Mouse (Mus musculus) left cerebral cortex, adult 18-20 months (tissue): ENCODE measurements around the gene Guk1. TPM values are rescaled to one million over a fixed set of nuclear protein-coding genes. Genes with fewer than 3 reads are reported as not detected.
"Not testable (repeated sequence)": the region's sequence is repeated elsewhere in the genome, so short reads cannot be mapped to it uniquely, and the experiment has no call there.

Source experiments
- DNase-seq, 2 experiments: peaks; one replicate each; pipeline ENCODE4 v3.0.0; 2021 to 2022; ENCODE audit warnings: low spot score in 2 of 2, mixed read lengths in 1 of 2
- total RNA-seq, 2 experiments: library from RNA; stranded (reverse); gene quantifications; 2 replicates each; pipeline ENCODE4 v1.2.3; 2021

Gene Guk1
- total RNA-seq, 2 experiments from 2014 or later, result 144 TPM

GRCm38 (mm10) chr11:59212320-59212719, 20.3 kb upstream of the Guk1 start:
- DNase-seq, result not testable (repeated sequence)

DNA sequence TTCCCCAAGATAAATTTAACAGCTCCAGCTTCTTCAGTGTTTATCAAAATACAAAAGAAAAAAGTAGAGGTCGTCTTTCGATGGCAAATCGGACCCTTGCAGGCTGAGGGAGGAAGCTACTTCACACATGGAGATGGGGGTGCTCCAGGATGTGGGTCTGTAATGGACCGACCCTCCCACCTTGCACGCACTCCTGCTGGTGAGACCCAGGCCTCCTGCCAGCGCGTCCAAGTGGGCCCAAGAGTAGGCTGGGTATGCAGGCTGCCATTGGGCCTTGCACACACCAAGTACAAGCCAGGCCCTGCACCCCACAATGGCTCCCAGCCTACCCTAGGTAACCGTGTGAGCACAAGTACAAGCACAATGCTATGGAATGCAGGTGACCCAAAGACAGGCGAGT, 19.5 kb upstream of the Guk1 start:
- not testable (repeated sequence) for DNase-seq

GRCm38 (mm10) chr11:59210020-59210419, 18.0 kb upstream of the Guk1 start:
- DNase-seq, result no peak

GRCm38 (mm10) chr11:59209580-59209979, 17.6 kb upstream of the Guk1 start:
- DNase-seq, result no peak

DNA sequence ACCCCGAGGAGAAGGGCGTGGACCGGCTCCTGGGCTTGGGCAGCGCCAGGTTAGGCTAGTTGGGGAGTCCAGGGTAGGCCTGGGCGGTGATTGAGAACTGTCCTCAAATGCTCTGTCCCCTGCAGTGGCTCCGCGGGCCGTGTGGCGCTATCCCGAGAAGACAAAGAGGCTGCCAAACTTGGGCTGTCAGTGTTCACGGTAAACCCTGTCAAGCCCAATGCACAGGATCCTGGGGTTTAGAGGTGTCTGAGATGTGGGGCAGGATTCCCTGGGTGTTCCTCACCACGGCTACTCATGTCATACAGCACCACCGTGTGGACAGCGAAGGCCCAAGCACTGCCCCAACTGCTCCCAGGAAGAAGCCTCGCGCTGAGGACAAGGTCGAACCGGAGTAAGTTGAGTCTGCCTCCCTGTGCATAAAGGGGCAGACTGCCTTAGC, 17.0 kb upstream of the Guk1 start:
- peak; percentile 58 to 64 for DNase-seq

DNA sequence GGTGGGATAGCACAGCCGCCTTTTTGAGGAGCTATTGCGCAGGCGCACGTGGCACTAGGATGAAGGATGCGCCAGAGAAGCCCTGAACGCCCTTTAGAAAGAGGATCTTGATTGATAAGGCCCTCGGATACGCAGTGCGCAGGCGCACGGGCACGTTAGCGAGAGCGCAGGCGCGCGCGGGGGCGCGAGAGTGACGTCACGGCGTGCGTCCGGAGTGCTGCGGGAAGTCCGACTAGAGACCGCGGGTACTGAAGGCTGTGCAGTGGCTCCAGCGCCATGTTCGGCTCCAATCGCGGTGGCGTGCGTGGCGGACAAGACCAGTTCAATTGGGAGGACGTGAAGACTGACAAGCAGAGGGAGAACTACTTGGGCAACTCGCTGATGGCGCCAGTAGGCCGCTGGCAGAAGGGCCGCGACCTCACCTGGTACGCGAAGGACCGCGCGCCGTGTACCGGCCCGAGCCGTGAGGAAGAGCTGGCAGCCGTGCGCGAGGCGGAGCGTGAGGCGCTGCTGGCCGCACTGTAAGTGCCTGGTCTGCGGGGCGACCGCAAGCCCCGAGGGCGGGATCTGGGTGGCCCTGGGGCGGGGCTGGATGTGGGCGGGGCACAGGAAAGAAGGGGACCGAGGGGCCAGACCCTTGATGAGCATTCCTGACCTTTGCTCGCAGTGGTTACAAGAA, 16.3 kb upstream of the Guk1 start, which contains the start of gene 2310033P09Rik:
Gene 2310033P09Rik (plus strand): TSS at position 169 of the 679 bp plus-strand sequence.
- peak; percentile 92 to 95 for DNase-seq

GRCm38 (mm10) chr11:59202081-59202995, 10.3 kb upstream of the Guk1 start, which contains the start of gene Mrpl55:
Gene Mrpl55, plus strand, starts transcription at chr11:59202486.
- peak; percentile 92 to 97 for DNase-seq

DNA sequence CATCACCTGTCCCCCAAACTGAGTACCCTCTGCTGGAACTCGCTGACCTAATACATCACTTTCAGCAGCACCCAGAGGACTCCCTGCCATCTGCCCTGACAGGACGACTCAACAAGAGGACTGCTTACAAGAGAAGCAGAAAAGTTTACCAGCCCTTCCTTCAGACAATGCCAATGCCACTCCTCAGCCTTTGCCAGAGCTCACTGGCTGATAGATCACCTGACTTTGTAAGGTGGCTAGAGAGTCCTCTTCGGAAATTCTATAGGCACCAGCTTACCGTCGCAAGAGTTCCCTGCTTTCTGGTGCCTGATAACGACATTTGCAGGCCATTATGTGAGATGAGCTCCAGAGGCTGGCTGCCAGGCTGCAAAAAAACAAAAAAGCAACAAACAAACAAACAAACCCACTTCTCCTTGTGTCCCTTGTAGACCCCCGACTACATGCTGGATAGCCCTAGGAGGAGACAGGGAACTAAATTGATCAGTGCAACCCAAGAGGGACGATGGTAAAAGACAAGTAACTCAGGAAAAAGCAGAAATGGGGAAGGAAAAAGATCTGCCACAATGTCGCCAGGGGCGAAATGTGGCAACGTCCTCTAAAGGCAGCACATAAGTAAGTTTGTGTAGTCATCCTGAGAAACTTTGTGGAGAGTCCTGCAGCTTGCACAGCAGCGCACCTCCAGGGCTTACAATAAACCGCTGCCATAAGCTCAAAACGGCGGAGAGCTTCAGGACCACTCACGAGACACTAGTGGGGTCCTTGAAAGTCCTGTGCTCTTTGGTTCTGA, 9.4 kb upstream of the Guk1 start:
- no peak for DNase-seq

DNA sequence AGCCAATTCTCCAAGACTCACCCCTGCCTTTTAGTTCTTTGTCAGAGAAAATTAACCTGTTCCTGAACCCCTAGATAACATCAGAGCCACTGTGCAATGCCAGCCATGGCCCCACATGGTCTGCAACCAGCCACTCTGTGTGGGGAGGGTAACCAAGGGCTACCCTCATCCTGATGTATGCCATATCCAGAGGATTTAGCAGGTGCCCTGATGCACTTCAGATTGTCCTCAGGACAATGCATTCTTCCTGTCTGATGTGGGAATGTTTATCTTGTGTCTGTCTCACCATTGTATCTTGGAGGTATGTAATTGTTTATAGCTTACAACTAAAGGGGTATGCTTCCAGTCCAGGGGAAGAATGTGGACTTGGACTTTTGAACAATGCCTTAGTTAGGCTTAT, 4.2 kb upstream of the Guk1 start:
- DNase-seq, result no peak

DNA sequence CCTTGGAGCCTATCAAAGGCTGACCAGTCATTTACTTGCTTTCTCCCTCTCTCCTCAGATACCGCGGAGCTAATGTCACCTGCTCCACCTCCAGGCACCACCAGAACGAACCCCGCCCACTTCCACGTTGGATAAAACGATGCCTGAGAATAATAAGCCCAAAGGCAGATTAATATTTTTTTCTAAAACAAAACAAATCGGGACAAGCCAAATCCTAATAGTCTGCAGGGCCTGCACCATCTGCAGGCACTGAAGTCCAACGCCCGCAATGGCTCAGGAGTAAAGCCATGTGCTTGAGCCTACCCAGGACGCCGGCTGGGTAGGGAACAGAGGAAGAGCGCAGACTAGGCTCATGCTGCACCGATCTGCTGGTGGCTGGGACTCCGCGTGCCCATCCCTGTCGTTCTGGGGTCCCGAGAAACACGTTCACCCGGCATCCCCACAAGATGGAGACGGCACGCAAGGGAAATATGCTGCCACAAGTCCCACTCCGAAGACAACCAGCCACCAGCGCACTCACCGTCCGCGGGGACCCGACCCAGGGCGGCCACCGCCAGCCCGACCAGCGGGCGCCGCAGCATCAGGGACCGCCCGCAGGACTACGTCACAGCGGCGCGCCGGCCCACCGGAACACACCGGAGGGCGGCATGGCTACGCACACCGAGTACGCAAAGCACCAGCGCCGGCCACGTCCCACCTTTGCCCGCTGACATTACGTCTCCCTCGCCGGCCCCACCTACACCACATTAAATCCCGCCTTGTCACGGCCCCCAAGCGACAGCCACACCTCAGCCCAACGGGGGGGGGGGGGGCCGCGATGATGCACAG, 567 bp downstream of the Guk1 start:
- peak; percentile 89 to 94 for DNase-seq

GRCm38 (mm10) chr11:59187706-59188105, 4.3 kb downstream of the Guk1 start:
- no peak for DNase-seq

- no peak for DNase-seq
Observed at GRCm38 (mm10) chr11:59185490-59185889, 6.5 kb downstream of the Guk1 start.

DNA sequence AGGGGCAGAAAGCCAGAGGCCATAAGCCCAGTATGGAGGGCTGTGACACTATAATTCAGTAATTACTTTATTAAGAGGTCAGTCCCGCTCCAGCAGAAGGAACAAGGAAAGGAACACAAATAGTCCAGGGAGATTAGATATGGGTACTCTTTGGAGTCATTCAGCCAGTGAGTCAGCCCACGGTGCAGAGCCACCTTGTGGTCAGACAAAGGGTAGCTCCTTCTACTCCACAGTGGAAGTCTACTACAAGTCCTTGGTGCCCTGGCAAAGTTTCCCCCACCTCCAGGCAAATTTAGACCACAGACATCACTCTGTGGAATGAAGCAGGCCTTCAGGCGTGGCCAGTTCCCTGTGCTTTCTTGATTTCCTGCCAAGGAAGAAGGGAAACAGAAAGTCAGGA, 8.2 kb downstream of the Guk1 start:
- DNase-seq, result peak; percentile 57 to 62

- DNase-seq, result peak in 1 of 2 experiments; percentile 23
Observed at GRCm38 (mm10) chr11:59182864-59183331, 9.1 kb downstream of the Guk1 start, which contains the start of gene Gjc2. Gene Gjc2, minus strand, starts transcription at chr11:59183213.

GRCm38 (mm10) chr11:59176921-59177320, 15.1 kb downstream of the Guk1 start:
- DNase-seq, result no peak

GRCm38 (mm10) chr11:59176475-59176874, 15.5 kb downstream of the Guk1 start:
- no peak for DNase-seq

DNA sequence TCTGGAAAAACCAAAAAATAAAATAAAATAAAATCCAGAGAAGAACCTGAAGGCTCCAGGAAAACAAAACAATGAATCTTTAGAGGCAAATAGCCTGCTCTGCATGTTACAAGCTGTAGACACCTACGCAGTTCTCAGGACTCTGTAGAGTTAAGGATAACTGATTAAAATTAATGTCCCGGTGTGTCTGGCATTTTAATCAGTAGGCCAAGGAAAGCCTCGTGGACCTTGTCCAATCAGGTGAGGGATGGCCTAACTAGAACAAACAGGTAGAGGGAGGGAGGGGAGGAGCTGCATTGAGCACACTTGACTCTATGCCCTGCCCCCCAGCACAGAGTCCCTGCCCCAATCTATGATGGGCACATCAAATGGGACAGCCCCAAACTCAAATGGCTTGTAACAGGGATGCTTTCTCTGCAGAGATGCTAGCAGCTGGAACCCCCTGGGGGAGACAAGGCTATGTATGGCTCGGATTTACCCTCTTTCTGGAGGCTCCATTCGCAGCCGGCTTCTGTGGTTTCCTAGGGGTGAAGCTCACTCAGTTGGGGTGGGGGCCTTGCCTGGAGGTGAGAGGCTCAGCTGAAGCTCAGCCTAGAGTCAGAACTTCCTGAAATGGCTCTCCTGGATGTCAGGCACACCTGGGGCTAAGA, 17.7 kb downstream of the Guk1 start:
- no peak for DNase-seq

DNA sequence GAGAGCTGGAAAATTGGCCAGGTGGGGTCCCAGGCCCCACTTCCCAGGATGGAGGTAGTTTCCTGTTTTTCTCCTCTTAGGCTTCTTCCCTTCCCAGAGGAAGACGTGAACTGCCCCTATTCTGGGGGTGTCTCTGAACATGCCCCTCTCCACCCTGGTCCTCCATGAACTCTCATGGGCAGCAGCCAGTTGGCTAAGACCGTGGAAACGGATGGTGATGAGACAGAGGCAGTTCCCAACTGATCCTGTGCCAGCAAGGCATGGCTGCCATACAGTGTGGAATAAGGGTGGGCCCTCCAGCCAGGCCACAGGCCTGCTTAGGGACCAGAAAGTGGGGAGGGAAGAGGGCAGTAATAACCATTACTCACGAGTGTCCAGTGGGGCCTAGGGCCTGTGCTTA, 21.5 kb downstream of the Guk1 start:
- no peak for DNase-seq

DNA sequence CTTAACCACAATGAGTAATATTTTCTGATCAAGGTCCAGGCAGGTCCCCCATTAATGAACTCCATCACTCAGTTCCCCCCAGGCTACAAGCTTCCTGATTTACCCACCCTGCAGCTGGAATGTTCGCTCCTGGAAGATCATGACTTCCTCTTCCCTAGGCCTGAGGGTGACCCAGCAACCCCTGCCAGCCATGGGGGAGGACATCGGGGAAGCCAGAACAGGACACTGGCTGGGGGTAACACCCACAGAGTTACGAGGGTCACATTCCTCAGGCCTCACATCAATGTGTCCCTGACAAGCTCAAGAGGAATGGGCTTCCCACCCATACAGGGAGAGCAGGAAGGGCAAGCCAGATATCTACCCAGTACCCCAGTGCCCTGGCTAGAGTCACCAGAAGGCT, 22.2 kb downstream of the Guk1 start:
- DNase-seq, result no peak
